Mouse (Mus musculus) megakaryocyte progenitor cell, adult 5-6 weeks (primary cell): ENCODE measurements around the gene Acoxl. TPM values are rescaled to one million over a fixed set of nuclear protein-coding genes. Genes with fewer than 3 reads are reported as not detected.

Experiments used
- ATAC-seq: replicated peaks from 2 replicates; pipeline ENCODE4 v1.8.0; 2016; ENCODE audit warnings: mild to moderate bottlenecking, moderate TSS enrichment, inconsistent platforms; ENCODE audit not compliant: poor library complexity
- total RNA-seq, 2 experiments: library from RNA; stranded (forward) in 1 of 2; stranded (reverse) in 1 of 2; fragments of 157-497, 149-512 nt in 1 of 2; fragments of 200-1000 nt in 1 of 2; gene quantifications; 2 replicates each; pipeline versions ENCODE4 v1.2.3 to v1.2.4; 2015 to 2017

Acoxl gene
- total RNA-seq, 2 experiments from 2014 or later = not detected

DNA sequence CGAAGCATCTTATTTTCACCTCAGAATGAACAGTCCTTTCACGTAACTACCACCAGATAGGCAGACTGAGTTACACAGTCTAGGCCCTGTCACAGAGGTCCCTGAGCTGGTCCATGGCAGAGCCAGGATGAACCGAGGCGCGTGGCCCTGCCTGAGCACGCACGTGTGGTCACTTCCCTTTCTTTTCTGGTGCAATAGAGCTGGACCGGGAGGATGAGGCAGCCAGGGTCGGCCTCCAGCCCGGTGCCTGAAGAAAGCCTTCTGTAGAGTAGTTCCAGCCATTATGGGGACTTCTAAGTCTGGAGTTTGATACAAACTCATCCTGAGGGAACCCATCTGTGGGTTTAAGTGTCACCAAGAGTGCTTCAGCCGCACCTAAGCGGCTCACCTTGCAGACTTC is 329.3 kb downstream of the Acoxl start:
- no peak for ATAC-seq

DNA sequence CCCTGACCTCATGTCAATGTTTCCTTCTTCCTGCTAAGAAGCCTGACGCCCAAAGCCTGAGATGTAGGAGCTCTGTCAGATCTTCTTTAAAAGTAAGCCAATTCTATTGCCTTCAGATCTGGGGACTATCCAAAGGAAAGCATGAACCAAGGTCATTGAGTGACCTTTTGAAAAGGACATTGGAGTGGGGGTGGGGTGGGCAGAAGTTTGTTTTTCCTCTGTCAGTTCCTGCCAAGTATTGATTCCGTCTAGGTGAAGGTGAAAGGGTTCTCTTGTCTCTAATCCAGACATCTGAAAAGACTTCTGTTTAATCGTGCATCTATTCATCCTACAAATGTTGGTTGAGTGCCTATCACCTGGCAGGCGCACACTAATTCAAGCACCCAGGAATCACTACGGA is 330.8 kb downstream of the Acoxl start:
- no peak for ATAC-seq

- 0 out of 2 replicates have a peak, but pooled peaks have one; percentile 8 for ATAC-seq
These were observed 331.3 kb downstream of the Acoxl start for GRCm38 (mm10) chr2:128169972-128170371.

- ATAC-seq = peak; percentile 24; the same call in 1 of the 2 replicates
These were observed 331.9 kb downstream of the Acoxl start for GRCm38 (mm10) chr2:128170614-128171013.

DNA sequence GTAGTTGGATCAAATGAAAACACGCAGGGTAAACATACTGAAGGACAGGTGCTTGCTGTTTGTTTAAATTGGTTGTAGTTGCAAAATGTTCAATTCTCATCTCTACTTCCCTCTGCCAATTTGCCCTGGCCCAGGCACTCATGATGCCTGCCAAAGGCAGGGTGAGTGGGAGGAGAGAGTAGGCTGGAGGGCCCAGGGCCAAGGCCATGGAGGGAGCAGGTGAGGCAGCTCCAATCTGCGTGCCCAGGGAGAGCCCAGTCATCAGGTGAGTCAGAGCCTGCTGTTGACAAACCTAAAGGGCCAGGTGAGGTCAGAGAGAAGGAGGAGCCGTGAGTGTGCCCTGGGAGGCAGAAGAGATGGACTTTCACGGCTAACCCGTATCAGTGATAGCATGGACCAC is 333.6 kb downstream of the Acoxl start:
- no peak for ATAC-seq

Other genes with a start within 250 kb of the Acoxl start
- not detected in 2 replicates for gene Mal, start 182.2 kb upstream of the Acoxl start, total RNA-seq (2015)
- gene Mal, start 182.2 kb upstream of the Acoxl start, total RNA-seq (2017) = not detected in 2 replicates
- gene Mall, start 108.9 kb upstream of the Acoxl start, total RNA-seq (2015) = not detected in 2 replicates
- not detected in 2 replicates for gene Mall, start 108.9 kb upstream of the Acoxl start, total RNA-seq (2017)
- gene Nphp1, start 50.0 kb upstream of the Acoxl start, total RNA-seq (2015) = 8.2 and 10.2 TPM in 2 replicates
- gene Nphp1, start 50.0 kb upstream of the Acoxl start, total RNA-seq (2017) = 12.9 and 14.9 TPM in 2 replicates
- gene Mtln, start 46.4 kb upstream of the Acoxl start, total RNA-seq (2015) = 24.5 and 25.1 TPM in 2 replicates
- 31.2 and 43.8 TPM in 2 replicates for gene Mtln, start 46.4 kb upstream of the Acoxl start, total RNA-seq (2017)
- gene Bub1, start 7.0 kb upstream of the Acoxl start, total RNA-seq (2015) = 60.6 and 75.7 TPM in 2 replicates
- gene Bub1, start 7.0 kb upstream of the Acoxl start, total RNA-seq (2017) = 55.3 and 65.0 TPM in 2 replicates